Mouse (Mus musculus) neural tube, embryonic 10.5 days (tissue): ENCODE results near the gene Rnf157.
"Not testable (repeated sequence)": the region's sequence is repeated elsewhere in the genome, so short reads cannot be mapped to it uniquely, and the experiment has no call there.

Experiments used
- DNase-seq: peaks from one replicate; pipeline ENCODE4 v3.0.0-alpha.2; 2017; ENCODE audit warnings: low spot score; ENCODE audit errors: extremely low spot score

Gene Rnf157

DNA sequence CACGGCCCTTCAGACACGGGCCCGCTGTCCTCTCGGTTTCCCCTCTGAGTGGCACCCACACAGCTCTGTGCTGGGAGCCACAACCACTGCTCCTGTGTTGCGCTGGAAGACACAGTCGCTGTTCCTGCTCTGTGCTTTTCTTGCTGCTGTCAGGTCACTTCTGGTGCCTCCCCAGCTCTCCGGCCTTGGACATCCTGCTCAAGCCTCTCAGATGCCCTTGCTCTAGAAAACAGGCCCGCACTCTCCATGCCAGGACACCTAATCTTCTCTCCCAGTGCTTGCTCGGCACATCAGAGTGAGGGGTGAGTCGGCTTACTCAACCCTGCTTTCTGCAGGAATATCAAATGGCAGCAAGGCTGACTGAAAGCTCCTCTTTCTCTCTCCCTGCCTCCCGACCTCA, 28.7 kb downstream of the Rnf157 start:
- no peak for DNase-seq

DNA sequence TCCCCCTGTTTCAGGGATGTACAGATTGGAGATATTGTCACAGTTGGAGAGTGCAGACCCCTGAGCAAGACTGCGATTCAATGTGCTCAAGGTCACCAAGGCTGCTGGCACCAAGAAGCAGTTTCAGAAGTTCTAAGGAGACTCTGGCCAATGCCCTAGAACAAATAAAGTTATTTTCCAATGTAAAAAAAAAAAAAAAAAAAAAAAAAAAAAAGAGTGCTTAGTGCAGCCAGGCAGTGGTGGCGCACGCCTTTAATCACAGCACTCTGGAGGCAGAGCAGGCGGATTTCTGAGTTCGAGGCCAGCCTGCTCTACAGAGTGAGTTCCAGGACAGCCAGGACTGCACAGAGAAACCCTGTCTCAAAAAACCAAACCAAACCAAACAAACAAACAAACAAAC, 29.8 kb downstream of the Rnf157 start:
- DNase-seq, result not testable (repeated sequence)

DNA sequence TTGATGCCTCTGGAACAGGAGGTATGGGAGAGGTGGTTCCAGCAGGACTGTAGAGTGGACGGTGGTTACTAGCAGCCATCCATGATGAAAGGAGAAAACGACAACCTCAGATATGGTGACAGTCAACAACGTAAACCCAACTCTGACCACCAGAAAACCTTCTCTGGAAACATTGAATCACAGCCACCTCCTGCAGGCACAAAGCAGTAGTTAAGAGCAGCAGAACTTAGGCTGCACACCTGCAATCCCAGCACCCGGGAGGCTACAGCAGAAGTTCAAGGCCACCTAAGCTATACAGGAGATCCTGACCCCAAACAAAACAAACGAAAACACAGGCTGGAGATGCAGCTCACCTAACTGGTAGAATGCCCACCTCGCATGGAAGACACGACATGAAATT, 32.1 kb downstream of the Rnf157 start:
- no peak for DNase-seq

DNA sequence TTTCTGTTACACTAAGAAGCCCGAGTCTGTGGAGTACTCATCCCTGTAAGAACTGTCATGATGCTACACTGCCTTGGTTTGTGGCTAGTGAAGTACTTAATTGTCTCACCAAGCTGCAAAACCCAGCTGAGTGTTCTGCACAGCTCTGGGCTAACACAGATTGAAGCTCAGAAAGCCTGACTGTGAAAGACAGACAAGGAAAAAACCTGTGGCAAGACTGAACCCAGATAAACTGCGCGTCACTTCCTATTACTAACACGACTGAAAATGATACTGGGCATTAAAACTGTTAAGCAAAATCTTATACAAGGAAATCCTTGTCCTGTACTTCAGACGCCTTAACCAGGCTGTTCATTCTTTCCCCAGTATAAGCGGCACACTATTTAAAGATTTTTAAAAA, 33.3 kb downstream of the Rnf157 start:
- no peak for DNase-seq

DNA sequence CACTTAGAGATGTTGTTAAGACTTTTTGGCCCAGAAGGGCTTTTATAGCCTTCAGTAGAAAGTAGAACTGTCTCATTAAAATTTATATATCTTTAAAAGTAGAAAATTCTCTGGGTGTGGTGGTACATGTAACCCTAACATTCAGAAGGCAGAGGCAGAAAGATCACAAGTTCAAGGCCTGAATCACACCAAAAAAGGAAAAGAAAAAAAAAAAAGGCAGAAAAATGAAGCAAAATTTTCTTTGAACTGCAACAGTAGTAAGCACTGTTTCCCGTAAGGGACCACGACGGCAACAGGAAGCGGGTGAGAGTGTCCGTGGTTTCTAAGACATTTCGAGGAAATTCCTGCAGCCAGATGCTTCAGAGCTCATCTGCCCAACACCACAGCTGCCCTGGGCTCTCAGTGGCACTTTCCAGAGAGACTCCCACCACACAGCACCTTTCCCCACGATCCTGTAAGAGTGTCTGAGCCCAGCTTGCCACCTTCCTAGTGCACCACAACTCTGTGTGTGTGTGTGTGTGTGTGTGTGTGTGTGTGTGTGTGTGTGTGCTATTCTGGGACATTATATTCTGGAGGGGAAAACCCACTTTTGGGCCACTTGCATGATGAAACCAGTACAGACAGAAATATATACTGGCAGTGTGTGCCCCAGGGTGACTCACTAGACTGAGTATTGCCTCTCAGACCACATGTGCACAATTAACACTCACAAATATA, 35.7 kb downstream of the Rnf157 start:
- no peak for DNase-seq

DNA sequence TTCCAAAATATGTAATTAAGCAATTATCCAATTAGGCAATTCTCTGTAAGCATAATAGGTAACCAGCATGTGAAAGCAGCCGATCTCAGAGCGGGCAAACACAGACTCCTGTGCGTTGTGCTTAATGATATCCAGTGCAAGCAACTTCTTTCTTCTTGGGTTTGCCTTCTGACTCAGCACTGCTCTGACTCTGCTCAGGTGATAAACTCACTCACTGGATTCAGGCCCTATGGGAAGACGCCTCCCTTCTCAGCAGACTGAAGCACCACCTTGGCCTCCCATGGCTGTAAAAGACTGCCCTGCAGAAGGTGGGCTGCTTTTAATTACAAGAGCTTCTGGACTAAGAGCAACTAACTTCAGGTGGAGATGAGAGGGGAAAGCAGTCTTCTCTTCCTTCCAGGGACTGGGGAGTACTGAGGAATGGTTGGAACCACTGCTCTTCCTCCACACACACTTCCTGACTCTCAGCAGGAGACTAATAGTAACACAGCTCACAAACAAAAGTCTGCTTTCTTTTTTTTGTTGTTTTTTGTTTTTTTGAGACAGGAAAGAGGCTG, 40.9 kb downstream of the Rnf157 start:
- DNase-seq, result no peak

DNA sequence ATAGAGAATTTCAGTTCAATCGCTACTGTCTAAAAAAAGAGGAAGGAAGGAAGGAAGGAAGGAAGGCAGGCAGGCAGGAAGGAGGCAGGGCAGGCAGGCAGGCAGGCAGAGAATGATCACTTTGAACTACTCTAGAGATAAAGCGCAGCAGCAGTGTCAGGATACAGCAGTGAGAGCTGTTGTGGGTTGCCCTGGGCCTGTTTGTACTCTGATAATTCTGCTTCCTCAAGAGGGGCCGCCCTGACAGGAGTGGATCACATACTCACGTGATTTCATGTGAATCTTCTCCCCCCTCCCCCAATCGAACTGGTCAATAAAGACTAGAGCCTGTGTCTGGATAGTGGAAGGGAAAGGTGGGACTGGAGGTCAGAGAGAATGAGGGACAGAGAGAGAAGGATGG, 43.2 kb downstream of the Rnf157 start:
- no peak for DNase-seq

DNA sequence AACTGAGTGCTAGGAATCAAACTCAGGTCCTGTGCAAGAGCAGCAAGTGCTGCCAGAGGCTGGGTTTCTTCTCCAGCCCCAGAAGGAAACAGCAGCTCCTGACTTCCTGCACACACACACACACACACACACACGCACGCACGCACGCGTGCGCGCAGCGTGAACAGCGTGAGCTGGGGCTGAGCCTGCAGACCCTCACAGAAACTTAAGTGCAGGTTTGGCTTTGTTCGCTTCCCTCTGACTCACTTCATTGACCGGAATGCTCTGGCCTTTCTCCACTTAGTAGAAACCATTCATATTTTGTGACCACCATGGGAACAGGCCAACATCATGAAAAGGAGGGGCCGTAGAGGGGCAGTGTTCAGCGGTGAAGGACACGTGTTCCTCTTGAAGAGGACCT, 43.8 kb downstream of the Rnf157 start:
- no peak for DNase-seq

DNA sequence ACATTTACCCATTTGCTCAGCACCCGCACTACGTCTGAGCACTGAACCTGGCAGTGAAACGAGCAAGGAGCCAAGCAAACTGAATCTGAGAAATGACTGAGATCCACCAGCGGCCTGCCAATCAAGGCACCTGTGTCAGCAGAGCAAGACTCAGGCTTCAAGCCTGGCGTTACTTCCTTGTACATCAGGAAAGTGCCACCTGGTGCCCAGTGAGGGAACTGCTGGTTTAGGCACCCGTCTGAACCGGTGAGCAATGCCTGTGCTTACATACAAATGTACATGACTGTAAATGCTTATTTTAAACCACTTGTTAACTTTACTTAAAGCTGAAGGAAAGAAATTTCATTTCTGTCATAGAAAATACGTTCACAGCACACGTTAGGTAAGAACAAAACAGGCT, 44.7 kb downstream of the Rnf157 start:
- DNase-seq, result peak; percentile 81

DNA sequence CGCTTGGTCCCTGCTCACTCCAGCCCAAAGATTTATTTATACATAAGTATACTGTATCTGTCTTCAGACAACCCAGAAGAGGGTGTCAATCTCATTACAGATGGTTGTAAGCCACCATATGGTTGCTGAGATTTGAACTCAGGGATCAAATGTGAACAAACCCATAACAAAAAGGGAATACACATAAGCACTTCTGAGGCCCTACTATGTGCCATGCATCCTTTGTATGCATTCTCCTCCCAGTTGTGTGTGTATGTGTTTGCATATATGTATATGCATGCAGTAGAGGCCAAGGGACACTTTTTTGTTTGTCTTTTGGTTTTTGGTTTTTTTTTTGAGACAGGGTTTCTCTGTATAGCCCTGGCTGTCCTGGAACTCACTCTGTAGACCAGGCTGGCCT, 46.2 kb downstream of the Rnf157 start:
- DNase-seq, result no peak

DNA sequence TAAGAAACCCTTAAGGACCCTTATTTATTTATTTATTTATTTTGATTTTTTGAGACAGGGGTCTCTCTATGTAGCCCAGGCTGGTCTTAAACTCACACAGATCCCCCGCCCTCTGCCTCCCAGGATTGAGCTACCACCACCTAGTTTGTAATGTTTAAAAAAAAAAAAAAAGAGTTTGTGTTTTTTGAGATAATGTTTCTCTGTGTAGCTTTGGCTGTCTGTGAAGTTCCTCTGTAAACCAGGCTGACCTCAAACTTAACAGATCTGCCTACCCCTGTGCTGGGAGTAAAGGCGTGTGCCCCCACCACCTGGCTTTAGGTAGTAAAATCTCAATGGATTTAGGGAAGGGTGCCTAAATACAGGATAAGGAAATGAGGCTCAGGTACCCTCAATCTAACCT, 46.7 kb downstream of the Rnf157 start:
- no peak for DNase-seq

DNA sequence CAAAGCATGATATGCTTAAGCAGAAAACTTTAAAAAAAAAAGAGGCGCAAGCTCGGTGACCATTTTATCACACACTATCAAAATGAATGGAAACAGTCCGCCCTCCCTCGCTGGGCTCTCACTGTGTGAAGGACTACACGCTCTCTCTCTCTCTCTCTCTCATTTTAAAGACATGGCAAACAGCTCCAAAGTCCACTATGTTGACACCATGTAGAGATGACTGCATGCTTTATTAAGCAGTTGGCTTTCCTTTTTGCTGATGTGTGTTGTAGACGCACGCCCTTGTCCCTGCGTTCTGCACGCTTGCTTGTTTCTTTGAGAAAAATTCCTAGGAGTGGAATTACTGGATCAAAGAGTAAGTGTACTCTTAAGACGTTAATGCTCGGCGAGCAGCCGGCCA, 47.4 kb downstream of the Rnf157 start:
- no peak for DNase-seq

DNA sequence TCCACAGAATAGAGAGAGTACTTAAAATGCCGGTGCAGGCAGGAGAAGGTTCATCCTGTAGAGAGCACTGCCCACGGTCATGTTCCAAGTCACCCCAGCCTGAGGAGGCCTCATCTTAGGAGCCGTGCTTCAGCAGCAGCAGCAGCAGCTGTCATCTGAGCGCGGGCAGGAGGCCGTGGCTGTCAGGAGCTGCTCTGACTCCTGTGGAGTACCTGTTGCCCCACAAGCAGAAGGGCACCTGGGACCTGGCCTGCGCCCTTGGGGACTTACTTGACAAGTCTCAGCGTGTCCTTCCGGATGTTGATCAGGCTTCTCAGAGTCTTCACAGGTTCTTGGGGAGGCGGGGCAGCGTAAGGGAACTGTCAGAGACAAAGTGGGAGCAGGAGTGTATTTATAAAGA, 50.8 kb downstream of the Rnf157 start:
- no peak for DNase-seq

DNA sequence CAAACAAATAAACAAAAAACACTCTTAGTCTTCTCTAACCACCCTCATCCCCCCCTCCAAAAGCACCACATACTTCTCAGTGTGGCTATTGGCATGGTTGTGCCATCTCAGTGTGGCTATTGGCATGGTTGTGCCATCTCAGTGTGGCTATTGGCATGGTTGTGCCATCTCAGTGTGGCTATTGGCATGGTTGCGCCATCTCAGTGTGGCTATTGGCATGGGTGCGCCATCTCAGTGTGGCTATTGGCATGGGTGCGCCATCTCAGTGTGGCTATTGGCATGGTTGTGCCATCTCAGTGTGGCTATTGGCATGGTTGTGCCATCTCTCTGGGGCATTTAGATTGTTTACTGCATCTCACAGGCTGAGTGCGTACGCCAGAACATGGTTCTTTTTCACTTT, 51.9 kb downstream of the Rnf157 start:
- not testable (repeated sequence) for DNase-seq

DNA sequence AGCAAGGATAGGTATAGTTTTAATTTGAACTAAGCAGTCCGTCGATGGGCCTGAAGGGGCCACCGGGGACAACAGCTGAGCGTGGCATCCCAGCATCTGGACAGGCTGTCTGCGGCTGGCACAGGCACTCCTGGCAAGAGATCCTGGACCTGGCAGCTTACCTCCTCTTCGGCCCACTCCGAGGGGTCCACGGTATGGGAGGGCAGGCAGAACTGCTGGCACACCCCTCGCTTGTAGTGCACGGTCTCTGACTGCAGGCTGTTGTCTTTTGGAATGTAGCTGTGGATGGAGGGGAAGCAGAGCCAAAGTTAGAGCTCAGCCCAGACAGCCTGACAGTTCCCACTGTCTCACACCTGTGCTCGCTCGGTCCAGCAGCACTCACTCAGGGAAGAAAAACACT, 53.2 kb downstream of the Rnf157 start:
- DNase-seq, result no peak

DNA sequence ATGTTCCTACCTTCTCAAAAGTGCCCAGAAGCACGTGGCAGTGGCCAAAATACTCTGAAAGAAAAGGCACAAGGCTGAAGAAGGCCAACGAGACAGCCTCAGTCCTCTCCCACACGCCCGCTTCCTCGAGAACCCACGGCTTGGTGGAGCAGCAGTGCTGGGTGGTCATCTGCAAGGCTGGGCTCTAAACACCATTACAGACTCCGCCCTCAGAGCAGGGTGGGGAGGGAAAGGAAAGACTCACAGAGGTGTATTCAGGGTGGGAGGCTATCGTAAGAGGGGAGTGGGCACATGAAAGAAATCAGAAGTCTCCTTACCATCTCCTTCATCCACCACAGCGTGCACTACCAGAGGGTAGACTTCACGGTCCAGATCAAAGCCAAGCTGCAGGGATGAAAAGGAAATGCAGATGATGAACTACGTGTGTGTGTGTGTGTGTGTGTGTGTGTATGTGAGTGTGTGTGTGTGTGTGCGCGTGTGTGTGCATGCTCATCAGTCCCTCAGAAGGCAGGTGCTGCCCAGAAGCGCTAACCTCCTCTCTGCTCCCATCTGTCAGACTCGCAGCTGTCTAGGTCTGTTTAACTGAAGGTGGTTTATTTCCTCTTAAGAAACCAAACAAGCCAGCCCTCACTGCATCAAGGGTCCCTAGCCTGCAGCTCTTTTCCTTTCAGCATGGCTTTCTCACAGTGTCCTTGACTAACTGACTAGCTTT, 53.8 kb downstream of the Rnf157 start:
- DNase-seq, result no peak

DNA sequence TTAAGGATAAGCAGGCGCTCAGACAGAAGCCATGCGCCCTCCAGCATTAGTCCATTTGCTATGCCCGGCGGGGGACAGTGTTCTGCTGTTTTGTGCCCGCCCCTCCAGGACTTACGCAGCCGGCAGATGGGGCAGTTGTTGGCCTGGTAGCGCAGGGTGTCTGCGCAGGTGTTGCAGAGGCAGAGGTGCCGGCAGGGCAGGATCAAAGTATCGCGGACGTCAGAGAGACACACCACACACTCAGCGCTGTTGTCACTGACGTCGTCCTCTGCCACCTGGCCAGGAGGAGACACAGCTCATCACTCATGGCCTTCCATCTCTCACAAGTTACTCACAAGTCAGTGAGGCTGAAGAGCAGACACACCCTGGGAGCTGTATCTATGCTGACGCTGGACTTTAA, 58.3 kb downstream of the Rnf157 start:
- DNase-seq, result no peak

DNA sequence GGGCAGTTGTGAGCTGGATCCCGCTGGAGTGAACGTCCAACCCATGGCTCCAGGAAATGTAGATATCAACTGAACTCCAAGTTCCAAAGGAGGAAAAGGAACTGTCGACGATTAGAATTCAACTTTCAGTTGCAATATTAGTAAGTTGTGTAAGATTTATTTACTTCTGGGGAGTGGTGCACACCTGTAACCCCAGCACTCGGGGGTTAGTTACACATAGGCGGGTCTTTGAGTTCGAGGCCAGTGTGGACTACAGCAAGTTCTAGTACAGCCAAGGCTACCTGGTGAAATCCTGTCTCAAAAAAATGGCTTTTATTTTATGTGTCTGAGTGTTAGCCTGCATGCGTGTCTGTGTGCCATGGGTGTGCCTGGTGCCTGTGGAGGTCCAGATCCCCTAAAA, 59.3 kb downstream of the Rnf157 start:
- DNase-seq, result no peak

DNA sequence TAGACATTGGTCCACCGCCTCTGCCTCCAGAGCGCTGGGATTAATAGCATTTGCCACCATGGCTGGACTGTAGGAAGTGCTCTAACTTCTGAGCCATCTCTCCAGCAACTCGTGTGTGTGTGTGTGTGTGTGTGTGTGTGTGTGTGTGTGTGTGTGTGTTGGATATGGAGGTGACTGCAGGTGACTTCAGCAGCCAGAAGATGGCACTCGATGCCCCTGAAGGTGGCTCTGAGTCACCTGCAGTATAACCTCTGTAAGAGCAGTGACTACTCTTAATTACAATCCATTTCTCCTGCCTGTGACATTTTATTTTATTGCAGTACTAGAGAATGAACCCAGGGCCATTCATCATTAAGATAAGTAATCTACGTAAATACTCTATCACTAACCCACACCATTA, 61.5 kb downstream of the Rnf157 start:
- no peak for DNase-seq

DNA sequence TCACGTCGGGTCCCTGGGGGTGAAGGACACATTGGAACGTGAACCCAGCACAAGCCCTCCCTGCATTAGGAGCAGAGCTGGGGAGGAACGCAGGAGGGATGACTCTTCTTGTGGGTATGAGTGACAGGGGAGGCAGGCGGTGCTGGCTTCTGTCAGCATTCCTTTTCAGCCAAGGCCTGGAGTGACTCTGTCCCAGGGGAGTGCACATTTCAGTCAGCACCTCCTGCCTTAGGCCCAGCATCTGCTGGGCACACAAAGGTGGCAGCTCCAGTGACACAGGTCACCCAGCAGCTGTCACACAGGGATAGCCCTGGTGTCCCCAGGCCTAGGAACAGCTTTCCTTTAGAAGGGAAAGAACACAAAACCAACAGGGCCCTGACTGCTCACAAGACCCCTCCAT, 64.9 kb downstream of the Rnf157 start:
- DNase-seq, result no peak

DNA sequence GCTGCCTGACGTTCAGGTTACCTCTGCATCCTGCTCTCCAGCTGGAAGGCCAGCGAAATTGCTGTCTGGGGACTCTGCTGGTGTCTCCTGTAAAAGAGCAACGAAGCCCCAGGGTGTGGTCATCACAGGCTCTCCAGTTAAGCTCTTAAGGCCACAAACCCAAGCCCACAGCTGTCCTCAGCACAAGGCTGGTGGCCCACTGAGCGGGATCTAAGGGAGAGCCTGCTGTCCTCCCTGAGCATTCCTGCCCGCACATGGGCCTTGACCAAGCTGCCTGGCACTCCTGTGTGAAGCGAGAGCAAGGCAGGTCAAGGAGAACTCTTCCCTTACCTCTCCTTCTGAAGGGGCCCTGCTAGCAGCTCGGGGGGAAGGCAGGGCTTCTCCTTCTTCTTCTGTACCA, 65.8 kb downstream of the Rnf157 start:
- no peak for DNase-seq

DNA sequence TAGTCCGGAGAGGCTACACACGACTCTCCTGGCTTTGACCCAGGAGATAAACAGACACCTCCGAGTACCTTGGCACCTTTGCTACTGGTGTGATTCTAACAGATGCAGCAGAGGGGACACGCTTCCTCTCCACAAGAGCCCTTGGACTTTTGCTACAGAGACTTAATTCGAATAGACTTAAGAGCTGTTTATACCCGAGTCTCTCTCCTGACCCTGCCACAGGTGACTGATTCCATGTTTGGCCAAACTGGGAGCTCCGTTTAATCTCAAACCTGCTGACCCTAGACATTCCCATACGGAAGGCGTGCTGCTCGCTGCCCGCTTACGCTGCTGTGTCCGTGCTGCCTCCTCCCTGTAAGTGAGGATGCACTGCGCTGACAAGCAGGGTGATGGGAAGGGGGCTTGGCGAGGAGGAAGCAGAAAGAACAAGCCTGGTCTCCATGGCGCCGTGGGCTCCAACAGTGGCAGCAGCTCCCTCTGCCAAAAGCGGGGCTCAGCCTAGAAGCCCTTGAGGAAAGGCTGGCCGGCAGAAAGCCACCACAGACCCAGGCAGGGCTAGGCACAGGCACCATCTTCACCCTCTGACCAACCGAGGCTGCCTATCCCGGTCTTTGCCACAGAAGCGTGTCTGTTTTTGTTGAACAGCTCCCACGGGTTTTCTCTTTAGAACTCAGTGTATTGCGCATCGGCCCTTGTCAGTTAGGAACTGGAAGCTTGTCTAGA, 70.6 kb downstream of the Rnf157 start:
- DNase-seq, result no peak
